Mouse (Mus musculus) heart, postnatal 0 days (tissue): ENCODE data around the gene Tmem94. TPM values are rescaled to one million over a fixed set of nuclear protein-coding genes. Genes with fewer than 3 reads are reported as not detected.

Experiments
- ATAC-seq: fragments of 200-750 bp; cut with Nextera tagmentation; 2 replicates; pipeline ENCODE4 v1.8.0; 2017; ENCODE audit warnings: low read depth, moderate number of reproducible peaks, moderate library complexity; ENCODE audit not compliant: insufficient read depth
- DNase-seq: peaks from one replicate; pipeline ENCODE4 v3.0.0-alpha.2; 2016; ENCODE audit warnings: low spot score
- H3K27ac ChIP-seq: fragments of 300-500 bp; sonication (generic); 2 replicates; pipeline ENCODE4 v1.5.1; 2014; ENCODE audit warnings: low read depth, mild to moderate bottlenecking
- H3K27me3 ChIP-seq: fragments of 300-500 bp; sonication (generic); 2 replicates; pipeline ENCODE4 v1.6.1; 2014; ENCODE audit warnings: low read length, mixed read lengths; ENCODE audit not compliant: control insufficient read depth, insufficient read depth
- H3K36me3 ChIP-seq: fragments of 300-500 bp; sonication (generic); replicated peaks from 2 replicates; pipeline ENCODE4 v1.6.1; 2014; ENCODE audit warnings: low read length, mixed read lengths; ENCODE audit not compliant: control insufficient read depth, insufficient read depth
- H3K4me1 ChIP-seq: fragments of 300-500 bp; sonication (generic); 2 replicates; pipeline ENCODE4 v1.6.1; 2014; ENCODE audit warnings: antibody characterized with exemption; ENCODE audit not compliant: control insufficient read depth, insufficient read depth
- H3K4me2 ChIP-seq: fragments of 300-500 bp; sonication (generic); 2 replicates; pipeline ENCODE4 v1.6.1; 2014; ENCODE audit warnings: low read depth, mild to moderate bottlenecking, low read length, moderate library complexity
- H3K4me3 ChIP-seq: fragments of 300-500 bp; sonication (generic); 2 replicates; pipeline ENCODE4 v1.5.1; 2014; ENCODE audit warnings: low read depth, low read length
- H3K9ac ChIP-seq: fragments of 300-500 bp; sonication (generic); replicated peaks from 2 replicates; pipeline ENCODE4 v1.6.1; 2014; ENCODE audit warnings: low read depth, low read length, mixed read lengths
- H3K9me3 ChIP-seq: fragments of 300-500 bp; sonication (generic); replicated peaks from 2 replicates; pipeline ENCODE4 v1.6.1; 2016; ENCODE audit warnings: low read length; ENCODE audit not compliant: control insufficient read depth
- CTCF ChIP-seq: IDR thresholded peaks from 2 replicates; pipeline ENCODE4 v1.5.1; 2016; ENCODE audit warnings: antibody characterized with exemption, control low read depth, low read depth
- EP300 ChIP-seq: IDR thresholded peaks from 2 replicates; pipeline ENCODE4 v1.6.1; 2016; ENCODE audit warnings: antibody characterized with exemption, low read depth
- WGBS: fragments of 180-500 bp; shearing (Covaris S2); extraction: QIAGEN DNeasy Blood & Tissue Kit; methylation state at CpG from one replicate; pipeline ENCODE4 v1.1.7; 2014; 5-methylcytosine and 5-hydroxymethylcytosine counted together
- polyA plus RNA-seq: library from polyadenylated mRNA; unstranded; fragments of >200 nt; fragmentation: Nextera tagmentation; extraction: Ambion mirVana; gene quantifications from 2 replicates; pipeline ENCODE4 v1.2.1, GENCODE M21; 2015
- total RNA-seq: library from RNA; depleted of rRNA; stranded (reverse); fragments of >200 nt; gene quantifications from 2 replicates; pipeline ENCODE4 v1.2.3, GENCODE M21; 2014; ENCODE audit warnings: low replicate concordance

Tmem94 gene
- total and polyA plus RNA-seq, 2 experiments from 2014 or later, result 34.0 to 65.0 TPM

GRCm38 (mm10) chr11:115809311-115809781 is 44.1 kb downstream of the Tmem94 start:
- H3K9me3 ChIP-seq, result no peaks in the 10 kb centered on the region
- peak overlapping the region; percentile 98 for H3K4me2 ChIP-seq
- DNase-seq (peak; percentile 75), ATAC-seq (peak; percentile 28)
- TF ChIP-seq EP300, result 0 out of 2 replicates have a peak, but pooled peaks have one; percentile 55
- TF ChIP-seq CTCF, result peak; percentile 5; the same call in 1 of the 2 replicates
- peaks cover 47% of the 10 kb centered on the region for H3K4me1 ChIP-seq
- H3K27me3 ChIP-seq, result no peaks in the 10 kb centered on the region
- H3K27ac ChIP-seq, result peak overlapping the region; percentile 91
- peak overlapping the region; percentile 65 for H3K4me3 ChIP-seq
- H3K9ac ChIP-seq, result peak overlapping the region; percentile 77
- WGBS, result 26% methylated on average over 8 of the region's 8 CpGs
- peaks cover 31% of the 10 kb centered on the region for H3K36me3 ChIP-seq

- H3K27ac ChIP-seq, result peak overlapping the region; percentile 91
- ATAC-seq (peak; percentile 7; the same call in 1 of the 2 replicates), DNase-seq (peak; percentile 87)
- no peaks in the 10 kb centered on the region for H3K9me3 ChIP-seq
- TF ChIP-seq CTCF (no peak), EP300 (no peak)
- H3K4me3 ChIP-seq, result peak overlapping the region; percentile 65
- peak overlapping the region; percentile 77 for H3K9ac ChIP-seq
- H3K27me3 ChIP-seq, result no peaks in the 10 kb centered on the region
- peaks cover 52% of the 10 kb centered on the region for H3K4me1 ChIP-seq
- 8% methylated on average over 14 of the region's 14 CpGs for WGBS
- peak overlapping the region; percentile 98 for H3K4me2 ChIP-seq
- H3K36me3 ChIP-seq, result peaks cover 21% of the 10 kb centered on the region
These were observed 45.1 kb downstream of the Tmem94 start for GRCm38 (mm10) chr11:115810377-115810776.

- H3K9me3 ChIP-seq, result no peaks in the 10 kb centered on the region
- H3K9ac ChIP-seq, result peak overlapping the region; percentile 77
- ATAC-seq, result no peak
- WGBS, result 45% methylated on average over 20 of the region's 20 CpGs
- TF ChIP-seq EP300 (no peak), CTCF (no peak)
- H3K4me1 ChIP-seq, result peaks cover 55% of the 10 kb centered on the region
- peak overlapping the region; percentile 98 for H3K4me2 ChIP-seq
- H3K27ac ChIP-seq, result peak overlapping the region; percentile 91
- H3K4me3 ChIP-seq, result peak overlapping the region; percentile 65
- no peak for DNase-seq
- no peaks in the 10 kb centered on the region for H3K27me3 ChIP-seq
- peaks cover 12% of the 10 kb centered on the region for H3K36me3 ChIP-seq
These were observed 46.3 kb downstream of the Tmem94 start for GRCm38 (mm10) chr11:115811381-115812093.

GRCm38 (mm10) chr11:115812095-115812494 is 46.9 kb downstream of the Tmem94 start:
- H3K36me3 ChIP-seq, result peaks cover 9% of the 10 kb centered on the region
- H3K4me1 ChIP-seq, result peaks cover 52% of the 10 kb centered on the region
- 4% methylated on average over 7 of the region's 7 CpGs for whole genome bisulfite sequencing
- H3K9ac ChIP-seq, result peak overlapping the region; percentile 77
- no peaks in the 10 kb centered on the region for H3K9me3 ChIP-seq
- peak overlapping the region; percentile 65 for H3K4me3 ChIP-seq
- H3K4me2 ChIP-seq, result peak overlapping the region; percentile 98
- DNase-seq (no peak), ATAC-seq (no peak)
- peak overlapping the region; percentile 91 for H3K27ac ChIP-seq
- TF ChIP-seq EP300 (no peak), CTCF (no peak)
- no peaks in the 10 kb centered on the region for H3K27me3 ChIP-seq

GRCm38 (mm10) chr11:115812533-115813420 is 47.5 kb downstream of the Tmem94 start:
- no peak for ATAC-seq
- peak overlapping the region; percentile 91 for H3K27ac ChIP-seq
- peak; percentile 33 for DNase-seq
- 2% methylated on average over 27 of the region's 28 CpGs for WGBS
- H3K27me3 ChIP-seq, result no peaks in the 10 kb centered on the region
- H3K9ac ChIP-seq, result peak overlapping the region; percentile 77
- peaks cover 50% of the 10 kb centered on the region for H3K4me1 ChIP-seq
- no peaks in the 10 kb centered on the region for H3K9me3 ChIP-seq
- H3K36me3 ChIP-seq, result 0 out of 2 replicates have a peak, but pooled peaks cover 4% of the 10 kb centered on the region
- H3K4me2 ChIP-seq, result peak overlapping the region; percentile 98
- TF ChIP-seq CTCF (no peak), EP300 (no peak)
- peak overlapping the region; percentile 65 for H3K4me3 ChIP-seq
